Mouse (Mus musculus): Measurements from ENCODE around the gene Ppp1r26. TPM values are rescaled to one million over a fixed set of nuclear protein-coding genes. Genes with fewer than 3 reads are reported as not detected.
A peak's percentile ranks its signal among the peaks of the same experiment; 100 is the strongest.

The Ppp1r26 gene
- polyA plus RNA-seq, 1 experiment from 2014 or later, result 5.4 TPM

GRCm38 (mm10) chr2:28415387-28416024 lies 31.1 kb upstream of the Ppp1r26 start:
- no peak overlapping the region for H3K4me2 ChIP-seq
- 0 out of 2 replicates have a peak, but pooled peaks cover 8% of the 10 kb centered on the region for H3K4me1 ChIP-seq
- no peaks in the 10 kb centered on the region for H3K36me3 ChIP-seq
- 67% methylated on average over 10 of the region's 10 CpGs for WGBS
- H3K27me3 ChIP-seq, result peaks cover 3% of the 10 kb centered on the region; the same call in 1 of the 2 replicates
- no peaks in the 10 kb centered on the region for H3K9me3 ChIP-seq (replicated peaks)
- ATAC-seq (replicated peaks; ENCODE audit: low FRiP score), result no peak
- no peak overlapping the region for H3K27ac ChIP-seq
- no peak overlapping the region for H3K4me3 ChIP-seq (replicated peaks)
- H3K9ac ChIP-seq, result no peak overlapping the region

GRCm38 (mm10) chr2:28416511-28416910 lies 30.1 kb upstream of the Ppp1r26 start:
- no peak for ATAC-seq (replicated peaks; ENCODE audit: low FRiP score)
- Histone ChIP-seq H3K9ac (no peak overlapping the region), H3K4me2 (no peak overlapping the region), H3K27me3 (peaks cover 3% of the 10 kb centered on the region; the same call in 1 of the 2 replicates), H3K36me3 (no peaks in the 10 kb centered on the region), H3K27ac (0 out of 2 replicates have a peak overlapping the region, but pooled peaks have one; percentile 6), H3K4me3 (replicated peaks) (no peak overlapping the region), H3K9me3 (replicated peaks) (no peaks in the 10 kb centered on the region), H3K4me1 (0 out of 2 replicates have a peak, but pooled peaks cover 8% of the 10 kb centered on the region)
- 92% methylated on average over 1 of the region's 1 CpGs for WGBS

- Histone ChIP-seq H3K9me3 (replicated peaks) (no peaks in the 10 kb centered on the region), H3K4me2 (no peak overlapping the region), H3K4me1 (0 out of 2 replicates have a peak, but pooled peaks cover 8% of the 10 kb centered on the region), H3K4me3 (replicated peaks) (no peak overlapping the region), H3K9ac (no peak overlapping the region), H3K36me3 (no peaks in the 10 kb centered on the region), H3K27me3 (peaks cover 3% of the 10 kb centered on the region; the same call in 1 of the 2 replicates), H3K27ac (no peak overlapping the region)
- WGBS, result 36% methylated on average over 2 of the region's 2 CpGs
- ATAC-seq (replicated peaks; ENCODE audit: low FRiP score), result peak; percentile 15; the same call in 1 of the 2 replicates
These were observed 28.6 kb upstream of the Ppp1r26 start for GRCm38 (mm10) chr2:28418034-28418433.

GRCm38 (mm10) chr2:28419898-28420297 lies 26.7 kb upstream of the Ppp1r26 start:
- Histone ChIP-seq H3K9me3 (replicated peaks) (no peaks in the 10 kb centered on the region), H3K27me3 (peaks cover 3% of the 10 kb centered on the region; the same call in 1 of the 2 replicates), H3K4me3 (replicated peaks) (no peak overlapping the region), H3K4me1 (0 out of 2 replicates have a peak, but pooled peaks cover 8% of the 10 kb centered on the region), H3K36me3 (no peaks in the 10 kb centered on the region), H3K9ac (no peak overlapping the region), H3K4me2 (no peak overlapping the region), H3K27ac (no peak overlapping the region)
- ATAC-seq (replicated peaks; ENCODE audit: low FRiP score), result no peak
- 19% methylated on average over 4 of the region's 4 CpGs for WGBS

- Histone ChIP-seq H3K27me3 (peaks cover 3% of the 10 kb centered on the region; the same call in 1 of the 2 replicates), H3K4me1 (no peaks in the 10 kb centered on the region), H3K9ac (no peak overlapping the region), H3K4me3 (replicated peaks) (no peak overlapping the region), H3K27ac (no peak overlapping the region), H3K36me3 (no peaks in the 10 kb centered on the region), H3K9me3 (replicated peaks) (no peaks in the 10 kb centered on the region), H3K4me2 (no peak overlapping the region)
- no peak for ATAC-seq (replicated peaks; ENCODE audit: low FRiP score)
- 34% methylated on average over 3 of the region's 3 CpGs for WGBS
These were observed 23.4 kb upstream of the Ppp1r26 start for GRCm38 (mm10) chr2:28423167-28423566.

- H3K27ac ChIP-seq, result no peak overlapping the region
- no peak overlapping the region for H3K4me3 ChIP-seq (replicated peaks)
- no peaks in the 10 kb centered on the region for H3K4me1 ChIP-seq
- no peaks in the 10 kb centered on the region for H3K9me3 ChIP-seq (replicated peaks)
- H3K27me3 ChIP-seq, result no peaks in the 10 kb centered on the region
- ATAC-seq (replicated peaks; ENCODE audit: low FRiP score), result no peak
- 89% methylated on average over 6 of the region's 6 CpGs for WGBS
- no peaks in the 10 kb centered on the region for H3K36me3 ChIP-seq
- no peak overlapping the region for H3K9ac ChIP-seq
- no peak overlapping the region for H3K4me2 ChIP-seq
These were observed 19.4 kb upstream of the Ppp1r26 start for GRCm38 (mm10) chr2:28427226-28427625.

- H3K9me3 ChIP-seq (replicated peaks), result no peaks in the 10 kb centered on the region
- no peak overlapping the region for H3K9ac ChIP-seq
- no peaks in the 10 kb centered on the region for H3K36me3 ChIP-seq
- H3K27me3 ChIP-seq, result no peaks in the 10 kb centered on the region
- no peak overlapping the region for H3K27ac ChIP-seq
- ATAC-seq (replicated peaks; ENCODE audit: low FRiP score), result no peak
- H3K4me1 ChIP-seq, result 0 out of 2 replicates have a peak, but pooled peaks cover 5% of the 10 kb centered on the region
- no peak overlapping the region for H3K4me3 ChIP-seq (replicated peaks)
- 53% methylated on average over 6 of the region's 6 CpGs for WGBS
- H3K4me2 ChIP-seq, result no peak overlapping the region
These were observed 15.8 kb upstream of the Ppp1r26 start for GRCm38 (mm10) chr2:28430846-28431245.

- no peak overlapping the region for H3K9ac ChIP-seq
- no peak for ATAC-seq (replicated peaks; ENCODE audit: low FRiP score)
- WGBS, result 7% methylated on average over 1 of the region's 1 CpGs
- H3K4me1 ChIP-seq, result 0 out of 2 replicates have a peak, but pooled peaks cover 5% of the 10 kb centered on the region
- H3K4me3 ChIP-seq (replicated peaks), result no peak overlapping the region
- no peaks in the 10 kb centered on the region for H3K36me3 ChIP-seq
- H3K27me3 ChIP-seq, result no peaks in the 10 kb centered on the region
- H3K27ac ChIP-seq, result no peak overlapping the region
- no peak overlapping the region for H3K4me2 ChIP-seq
- no peaks in the 10 kb centered on the region for H3K9me3 ChIP-seq (replicated peaks)
These were observed 13.8 kb upstream of the Ppp1r26 start for GRCm38 (mm10) chr2:28432811-28433210.

GRCm38 (mm10) chr2:28433512-28433911 lies 13.1 kb upstream of the Ppp1r26 start:
- H3K4me1 ChIP-seq, result 0 out of 2 replicates have a peak, but pooled peaks cover 5% of the 10 kb centered on the region
- H3K4me3 ChIP-seq (replicated peaks), result no peak overlapping the region
- no peak for ATAC-seq (replicated peaks; ENCODE audit: low FRiP score)
- no peak overlapping the region for H3K4me2 ChIP-seq
- H3K27me3 ChIP-seq, result no peaks in the 10 kb centered on the region
- H3K9me3 ChIP-seq (replicated peaks), result no peaks in the 10 kb centered on the region
- H3K36me3 ChIP-seq, result no peaks in the 10 kb centered on the region
- peak overlapping the region; percentile 64 for H3K27ac ChIP-seq
- 50% methylated on average over 1 of the region's 2 CpGs for WGBS
- H3K9ac ChIP-seq, result no peak overlapping the region

- Histone ChIP-seq H3K9ac (no peak overlapping the region), H3K4me2 (no peak overlapping the region), H3K9me3 (replicated peaks) (no peaks in the 10 kb centered on the region), H3K27ac (no peak overlapping the region), H3K36me3 (no peaks in the 10 kb centered on the region), H3K4me3 (replicated peaks) (no peak overlapping the region), H3K4me1 (0 out of 2 replicates have a peak, but pooled peaks cover 5% of the 10 kb centered on the region), H3K27me3 (no peaks in the 10 kb centered on the region)
- WGBS, result 89% methylated on average over 11 of the region's 11 CpGs
- no peak for ATAC-seq (replicated peaks; ENCODE audit: low FRiP score)
These were observed 11.2 kb upstream of the Ppp1r26 start for GRCm38 (mm10) chr2:28435401-28435800.

GRCm38 (mm10) chr2:28440842-28441241 lies 5.8 kb upstream of the Ppp1r26 start:
- Histone ChIP-seq H3K9me3 (replicated peaks) (no peaks in the 10 kb centered on the region), H3K9ac (no peak overlapping the region), H3K4me3 (replicated peaks) (no peak overlapping the region), H3K27me3 (no peaks in the 10 kb centered on the region), H3K4me2 (no peak overlapping the region), H3K27ac (no peak overlapping the region), H3K36me3 (no peaks in the 10 kb centered on the region), H3K4me1 (peaks cover 1% of the 10 kb centered on the region)
- ATAC-seq (replicated peaks; ENCODE audit: low FRiP score), result no peak
- WGBS, result 60% methylated on average over 6 of the region's 6 CpGs

GRCm38 (mm10) chr2:28445082-28445481 lies 1.5 kb upstream of the Ppp1r26 start:
- no peak overlapping the region for H3K4me2 ChIP-seq
- no peak overlapping the region for H3K27ac ChIP-seq
- H3K36me3 ChIP-seq, result peaks cover 7% of the 10 kb centered on the region; the same call in 1 of the 2 replicates
- no peak for ATAC-seq (replicated peaks; ENCODE audit: low FRiP score)
- no peaks in the 10 kb centered on the region for H3K9me3 ChIP-seq (replicated peaks)
- H3K4me1 ChIP-seq, result peaks cover 16% of the 10 kb centered on the region
- no peaks in the 10 kb centered on the region for H3K27me3 ChIP-seq
- no peak overlapping the region for H3K9ac ChIP-seq
- H3K4me3 ChIP-seq (replicated peaks), result no peak overlapping the region
- 79% methylated on average over 4 of the region's 4 CpGs for whole genome bisulfite sequencing

Measured in kidney, embryonic 15.5 days (tissue).